Mouse (Mus musculus) embryonic fibroblast, embryonic 13.5 days (primary cell): ENCODE results near the gene Tnk2. TPM values are rescaled to one million over a fixed set of nuclear protein-coding genes. Genes with fewer than 3 reads are reported as not detected.

Experiments used
- H3K27ac ChIP-seq: 2 replicates; pipeline ENCODE4 v1.5.1; 2012; ENCODE audit warnings: low read length, control low read depth, inconsistent platforms; ENCODE audit not compliant: insufficient read depth
- H3K4me1 ChIP-seq: 2 replicates; pipeline ENCODE4 v1.6.1; 2011; ENCODE audit warnings: low read length; ENCODE audit not compliant: control insufficient read depth, insufficient read depth
- H3K4me3 ChIP-seq: 2 replicates; pipeline ENCODE4 v1.5.1; 2011; ENCODE audit warnings: mild to moderate bottlenecking, control low read depth, low read length; ENCODE audit not compliant: insufficient read depth
- CTCF ChIP-seq: IDR thresholded peaks from 2 replicates; pipeline ENCODE4 v1.5.1; 2011; ENCODE audit warnings: mild to moderate bottlenecking, control low read depth, low read length, moderate library complexity, borderline replicate concordance; ENCODE audit not compliant: insufficient read depth
- POLR2A ChIP-seq: IDR thresholded peaks from 2 replicates; pipeline ENCODE4 v1.6.1; 2011; ENCODE audit warnings: low read depth, mild to moderate bottlenecking, control low read depth, low read length, moderate library complexity
- polyA plus RNA-seq: library from polyadenylated mRNA; stranded (reverse); fragments of >200 nt; gene quantifications from 2 replicates; pipeline ENCODE4 v1.2.4, GENCODE M21; 2011; ENCODE audit warnings: low read depth; ENCODE audit not compliant: missing spikeins, insufficient read length

The Tnk2 gene
- polyA plus RNA-seq, 1 experiment: 92.4 TPM

- Histone ChIP-seq H3K27ac (no peak overlapping the region), H3K4me3 (no peak overlapping the region), H3K4me1 (0 out of 2 replicates have a peak, but pooled peaks cover 3% of the 10 kb centered on the region)
- no peak for TF ChIP-seq POLR2A
- TF ChIP-seq CTCF: no peak
These were observed 41.7 kb downstream of the Tnk2 start for GRCm38 (mm10) chr16:32685405-32685804.

- H3K27ac ChIP-seq: no peak overlapping the region
- TF ChIP-seq CTCF: no peak
- no peak for TF ChIP-seq POLR2A
- H3K4me3 ChIP-seq: no peak overlapping the region
- 0 out of 2 replicates have a peak, but pooled peaks cover 3% of the 10 kb centered on the region for H3K4me1 ChIP-seq
These were observed 42.3 kb downstream of the Tnk2 start for GRCm38 (mm10) chr16:32685998-32686397.

DNA sequence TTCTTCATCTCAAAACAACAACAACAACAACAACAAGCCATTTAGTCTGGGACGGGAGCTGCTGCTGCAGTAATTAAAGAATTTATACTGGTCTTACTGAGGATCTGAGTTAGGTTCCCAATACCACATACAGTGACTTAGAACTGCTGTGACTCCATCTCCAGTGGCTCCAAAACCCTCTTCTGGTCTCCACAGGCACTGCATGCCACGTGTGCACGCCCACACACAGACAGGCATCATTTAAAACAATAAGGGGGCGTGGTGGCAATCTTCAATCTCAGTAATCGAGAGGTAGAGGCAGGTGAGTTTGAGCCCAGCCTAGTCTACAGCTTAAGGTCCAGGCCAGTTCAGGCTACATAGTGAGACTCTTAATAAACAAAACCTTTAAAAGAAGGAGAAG lies 43.5 kb downstream of the Tnk2 start:
- H3K4me1 ChIP-seq: 0 out of 2 replicates have a peak, but pooled peaks cover 3% of the 10 kb centered on the region
- no peak for TF ChIP-seq POLR2A
- no peak for TF ChIP-seq CTCF
- H3K4me3 ChIP-seq: no peak overlapping the region

DNA sequence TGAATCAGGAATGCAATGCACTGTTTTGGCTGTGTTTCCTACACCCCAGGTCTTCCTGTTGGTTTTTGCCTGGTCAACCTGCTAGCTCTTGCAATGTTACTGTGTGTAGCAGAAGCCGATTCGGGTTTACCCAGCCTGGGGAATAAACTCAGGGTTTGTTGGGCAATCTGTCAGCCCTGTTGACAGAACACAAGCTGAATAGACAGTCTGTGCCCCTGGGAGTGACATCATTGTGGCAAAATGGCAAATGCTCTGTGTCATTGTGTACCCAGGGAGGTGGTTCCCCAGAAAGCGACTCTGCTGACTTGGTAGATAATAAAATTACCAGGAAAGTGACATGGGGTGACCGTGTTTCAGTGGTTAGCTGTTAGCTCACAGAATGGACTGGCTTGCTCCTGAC lies 45.1 kb downstream of the Tnk2 start:
- H3K27ac ChIP-seq: no peak overlapping the region
- no peak for TF ChIP-seq CTCF
- TF ChIP-seq POLR2A: no peak
- 0 out of 2 replicates have a peak, but pooled peaks cover 3% of the 10 kb centered on the region for H3K4me1 ChIP-seq
- no peak overlapping the region for H3K4me3 ChIP-seq

More for the DNA sequence above, 43.5 kb downstream of the Tnk2 start:
- H3K27ac ChIP-seq: no peak overlapping the region

DNA sequence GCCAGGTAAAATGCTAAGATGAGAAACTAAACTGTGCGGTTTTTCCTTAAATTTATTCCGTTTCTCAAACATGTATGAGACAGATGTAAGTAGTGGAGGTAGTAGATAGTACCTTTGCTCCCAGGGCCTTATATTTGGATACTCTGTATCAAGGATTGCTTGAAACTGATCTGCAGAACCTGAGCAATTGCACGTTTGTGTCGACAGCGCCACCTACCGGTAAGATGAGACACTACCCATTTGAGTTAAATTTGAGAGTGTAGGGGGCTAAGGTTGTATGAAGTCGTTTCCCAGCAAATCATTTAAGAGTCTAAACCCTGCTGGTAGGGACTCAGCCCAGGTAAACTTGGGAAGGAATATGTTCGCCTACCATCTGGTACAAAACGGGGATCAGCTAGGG lies 45.8 kb downstream of the Tnk2 start:
- Histone ChIP-seq H3K4me3 (no peak overlapping the region), H3K27ac (no peak overlapping the region)
- TF ChIP-seq CTCF (peak; percentile 68; the same call in 1 of the 2 replicates), POLR2A (no peak)

DNA sequence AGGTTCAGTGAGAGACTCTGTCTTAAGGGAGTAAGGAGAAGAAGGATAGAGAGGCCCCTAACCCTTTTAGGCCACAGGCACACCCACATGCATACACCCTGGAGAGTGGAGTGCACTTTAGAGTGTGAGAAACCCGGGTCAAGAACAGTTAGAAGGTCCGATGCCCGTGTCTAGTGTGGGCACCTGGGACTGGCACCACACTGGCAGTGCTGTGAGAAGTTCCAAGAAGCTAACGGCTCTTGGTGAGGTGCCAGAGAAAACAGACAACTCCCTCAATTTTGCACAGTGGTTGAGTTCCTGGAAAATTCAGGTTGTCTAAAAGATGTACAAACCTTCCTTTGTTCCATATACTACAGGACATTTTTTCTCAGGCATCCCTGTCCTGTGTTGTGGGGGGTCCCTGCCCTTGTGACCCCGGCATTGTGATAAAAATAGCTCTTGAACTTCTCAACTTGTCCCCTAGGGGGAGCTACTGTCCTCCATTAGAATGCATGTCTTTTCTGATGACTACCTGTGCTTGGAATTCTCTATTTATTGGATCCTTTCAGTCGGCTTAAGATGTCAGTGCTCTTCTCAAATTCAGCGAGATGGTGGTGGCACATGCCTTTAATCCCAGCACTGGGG lies 53.3 kb downstream of the Tnk2 start:
- H3K4me3 ChIP-seq: no peak overlapping the region
- H3K27ac ChIP-seq: no peak overlapping the region
- no peaks in the 10 kb centered on the region for H3K4me1 ChIP-seq
- TF ChIP-seq POLR2A (no peak), CTCF (no peak)

More for the DNA sequence above, 45.8 kb downstream of the Tnk2 start:
- 0 out of 2 replicates have a peak, but pooled peaks cover 3% of the 10 kb centered on the region for H3K4me1 ChIP-seq

DNA sequence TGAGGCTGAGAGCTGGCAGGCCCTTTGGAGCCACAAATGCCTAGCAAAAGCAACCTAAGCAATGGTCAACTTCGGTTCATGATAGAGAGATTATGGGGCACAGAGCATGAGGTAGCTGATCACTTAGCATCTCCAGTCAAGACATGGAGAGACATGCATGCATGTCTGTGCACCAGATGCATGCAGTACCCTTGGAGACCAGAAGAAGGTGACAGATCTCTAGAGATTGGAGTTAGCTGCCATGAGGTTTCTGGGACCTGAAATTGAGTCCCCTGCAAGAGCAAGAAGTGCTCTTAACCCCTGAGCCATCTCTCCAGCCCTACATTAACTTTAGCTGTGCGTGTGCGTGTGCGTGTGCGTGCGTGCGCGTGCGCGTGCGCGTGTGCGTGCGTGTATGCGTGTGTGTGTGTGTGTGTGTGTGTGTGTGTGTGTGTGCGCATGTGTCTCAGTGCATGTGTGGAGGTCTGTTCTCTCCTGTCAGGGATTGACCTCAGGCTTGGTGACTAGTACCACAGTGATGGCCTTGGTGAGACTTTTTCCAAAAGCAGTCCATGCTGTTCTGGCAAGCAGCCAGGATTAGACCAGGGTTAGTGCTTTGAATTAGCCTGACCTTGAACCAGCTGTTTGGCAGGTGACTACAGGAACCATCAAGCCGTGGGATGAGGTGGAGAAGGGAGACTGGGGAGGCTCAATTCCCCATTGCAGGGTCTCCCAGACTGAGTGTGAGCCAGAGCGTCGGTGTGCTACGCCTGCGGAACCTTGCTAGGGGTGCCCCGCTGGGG lies 54.2 kb downstream of the Tnk2 start:
- H3K4me3 ChIP-seq: no peak overlapping the region
- no peak overlapping the region for H3K27ac ChIP-seq
- TF ChIP-seq CTCF: no peak
- TF ChIP-seq POLR2A: no peak
- H3K4me1 ChIP-seq: no peaks in the 10 kb centered on the region

- no peak for TF ChIP-seq CTCF
- TF ChIP-seq POLR2A: no peak
- H3K27ac ChIP-seq: no peak overlapping the region
- no peaks in the 10 kb centered on the region for H3K4me1 ChIP-seq
- H3K4me3 ChIP-seq: no peak overlapping the region
These were observed 54.9 kb downstream of the Tnk2 start for GRCm38 (mm10) chr16:32698550-32698949.

DNA sequence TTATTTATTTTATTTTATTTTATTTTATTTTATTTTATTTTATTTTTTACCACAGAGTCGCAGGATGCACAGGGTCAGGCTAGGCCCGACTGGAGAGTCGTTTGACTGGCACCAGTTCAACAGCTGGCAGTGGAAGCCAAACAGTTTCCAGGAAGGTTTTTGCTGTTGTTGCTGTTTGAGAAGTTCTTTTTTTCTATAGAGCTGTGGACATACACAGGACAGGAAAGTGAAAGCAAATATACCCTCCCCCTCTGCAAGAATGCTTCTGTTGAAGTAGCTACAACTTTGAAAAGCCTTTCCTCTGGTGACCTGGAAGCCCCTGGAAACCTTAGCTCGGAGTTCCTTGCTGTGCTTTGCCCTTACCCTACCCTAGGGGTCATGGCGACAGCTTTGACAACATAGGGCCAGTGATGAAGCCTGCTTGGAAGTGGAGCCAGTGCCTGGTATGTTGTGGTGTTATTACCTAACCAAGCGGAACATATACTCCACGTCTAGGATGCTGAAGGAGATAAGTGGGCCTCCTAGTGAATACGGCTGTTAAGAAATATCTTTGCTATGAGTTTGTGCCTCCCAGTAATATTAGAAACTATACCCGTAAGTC lies 59.7 kb downstream of the Tnk2 start:
- no peak overlapping the region for H3K4me3 ChIP-seq
- no peak for TF ChIP-seq CTCF
- no peak for TF ChIP-seq POLR2A
- no peaks in the 10 kb centered on the region for H3K4me1 ChIP-seq
- no peak overlapping the region for H3K27ac ChIP-seq

GRCm38 (mm10) chr16:32705606-32706005 lies 61.9 kb downstream of the Tnk2 start:
- TF ChIP-seq CTCF (no peak), POLR2A (no peak)

More at GRCm38 (mm10) chr16:32705606-32706005, 61.9 kb downstream of the Tnk2 start:
- Histone ChIP-seq H3K27ac (no peak overlapping the region), H3K4me1 (no peaks in the 10 kb centered on the region), H3K4me3 (no peak overlapping the region)
